Mouse (Mus musculus) stomach, postnatal 0 days (tissue): ENCODE measurements around the gene Satb1.

Experiments
- CTCF ChIP-seq: IDR thresholded peaks from 2 replicates; pipeline ENCODE4 v1.5.1; 2016; ENCODE audit warnings: antibody characterized with exemption, low read depth, mild to moderate bottlenecking, moderate library complexity
- EP300 ChIP-seq: optimal IDR thresholded peaks from 2 replicates; pipeline ENCODE3; 2016; ENCODE audit warnings: antibody characterized with exemption

DNA sequence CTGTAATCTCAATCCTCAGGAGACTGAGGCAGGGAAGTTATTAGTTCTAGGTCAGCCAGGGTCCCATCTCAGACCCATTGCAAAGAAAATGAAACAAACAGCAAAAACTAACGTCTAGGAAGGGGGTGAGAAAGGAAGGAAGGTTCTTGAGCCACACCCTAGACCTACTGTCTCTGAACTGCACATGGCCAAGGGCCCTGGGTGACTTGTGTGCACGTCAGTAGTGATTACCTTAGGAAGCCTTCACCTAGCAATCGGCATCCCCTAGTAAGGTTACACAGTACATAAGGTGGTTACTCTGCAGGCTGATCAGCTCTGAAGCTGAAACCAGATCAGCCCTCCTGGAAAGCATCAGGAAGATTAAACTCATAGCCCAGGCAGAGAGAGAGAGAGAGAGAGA lies 22.2 kb upstream of the Satb1 start:
- TF ChIP-seq EP300, result no peak
- TF ChIP-seq CTCF, result no peak
